In the genomic region with DNA sequence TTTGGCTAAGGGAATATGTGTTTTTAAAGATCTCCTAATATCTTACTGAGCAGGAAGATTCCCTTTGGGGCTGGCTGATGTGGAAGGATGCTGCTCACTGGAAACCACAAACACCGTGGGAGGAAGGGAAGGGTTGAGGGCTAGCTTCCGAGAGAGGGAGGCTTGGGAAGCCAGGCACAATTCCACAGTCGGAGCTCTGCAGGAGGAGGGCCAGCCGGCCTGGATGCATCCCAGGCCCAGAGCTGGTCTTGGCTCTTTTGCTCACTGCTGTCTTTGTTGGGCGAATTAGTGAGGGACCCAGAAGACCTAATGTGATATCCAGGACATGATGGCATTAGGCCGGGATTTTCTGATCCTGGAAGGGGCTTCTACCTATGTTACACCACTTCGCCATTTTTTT, we compare ENCODE assay signal across 11 mouse cellular contexts. TPM values are rescaled to one million over a fixed set of nuclear protein-coding genes. Genes with fewer than 3 reads are reported as not detected.
DNase-seq lines count a peak whose midpoint lies in the region; TF ChIP-seq lines count a peak whose summit lies in the region.
"Had no signal": no experiment of that assay in that cellular context is flagged by ENCODE, and none has a peak within 500 bp of the region (broad histone marks: within the 10 kb centered on the region; RNA-seq: fewer than 3 reads in every experiment).

No protein-coding gene starts in this region.

- DNase-seq in layer of hippocampus, adult 2 months (ENCODE audit: low spot score in 2 of 2), result peak; percentile 45 to 61
- DNase-seq in layer of hippocampus, adult 9-11 months, result no peak
- DNase-seq in cerebellum, postnatal 14 days, result peak; percentile 67 to 78
- DNase-seq in heart, postnatal 10 days, result peak; percentile 58 to 66
- DNase-seq in spleen, postnatal 14 days (ENCODE audit: low spot score in 2 of 2), result no peak
- DNase-seq in embryo, embryonic 10.5 days (ENCODE audit: low spot score), result no peak
- DNase-seq in spleen, postnatal 4 days (ENCODE audit: low spot score in 2 of 2), result no peak
- DNase-seq: lung, adult 18-20 months; thymus, postnatal 4 days had no signal

- peaks cover 5% of the 10 kb centered on the region; the same call in 1 of the 2 replicates for H3K4me1 ChIP-seq in bone marrow, adult 2 months (ENCODE audit: control insufficient read depth, insufficient read depth, low read length)

- intact Hi-C loops in heart, postnatal 10 days (cut with DNase I), result no loop called here

- WGBS in bone marrow, adult 2 months, result 75% methylated on average over 7 of the region's 7 CpGs

- peak overlapping the region; percentile 72 for H3K27ac ChIP-seq in layer of hippocampus, adult 2 months
- H3K27ac ChIP-seq in bone marrow, adult 2 months (ENCODE audit: control insufficient read depth, insufficient read depth, low read depth, low read length, poor library complexity), result peak overlapping the region; percentile 11; the same call in 1 of the 2 replicates
- H3K27ac ChIP-seq: hindbrain, embryonic 15.5 days had no signal

- TF ChIP-seq POLR2A in bone marrow, adult 2 months (IDR thresholded peaks at IDR 0.05; ENCODE audit: borderline replicate concordance, control insufficient read depth, low read depth, low read length), result no peak

- TF ChIP-seq CTCF in layer of hippocampus, adult 2 months (conservative IDR thresholded peaks at IDR 0.05), result no peak
- no peak for TF ChIP-seq CTCF in bone marrow, adult 2 months (IDR thresholded peaks at IDR 0.05; ENCODE audit: control insufficient read depth, insufficient read depth, low read length)

- H3K4me3 ChIP-seq in layer of hippocampus, adult 2 months, result no peak overlapping the region
- H3K4me3 ChIP-seq in bone marrow, adult 2 months (replicated peaks; ENCODE audit: control insufficient read depth, low read depth, low read length), result no peak overlapping the region
- H3K4me3 ChIP-seq: hindbrain, embryonic 15.5 days had no signal

RNA-seq across cellular contexts. Expression of a gene that starts 6.9 kb away (rescaled TPM):
- 10 to 100 TPM; 84.5 to 85.8 TPM for total RNA-seq in layer of hippocampus, adult 2 months (2021)
- 176 and 213 TPM in 2 replicates for polyA plus RNA-seq in bone marrow, adult 2 months (2011; ENCODE audit: insufficient read depth, insufficient read length, low replicate concordance, missing spikeins)
- total RNA-seq in heart, postnatal 10 days (2021), result 10 to 100 TPM; 29.7 to 35.2 TPM

Comparison
In these comparisons a context has a peak if more than half of its experiments do, and no peak if none do; other contexts are left out.
1. DNase-seq: peak in layer of hippocampus, adult 2 months (2 of 2), cerebellum, postnatal 14 days (2 of 2) and heart, postnatal 10 days (2 of 2); none in layer of hippocampus, adult 9-11 months (single experiment), spleen, postnatal 14 days (0 of 2), embryo, embryonic 10.5 days (single experiment) and spleen, postnatal 4 days (0 of 2).